Mouse (Mus musculus): Measurements from ENCODE around the gene Usp8. TPM values are rescaled to one million over a fixed set of nuclear protein-coding genes. Genes with fewer than 3 reads are reported as not detected.

Gene Usp8
- polyA plus RNA-seq (2014; fragmentation: Illumina TruSeq; extraction: RNeasy Lipid Tissue Mini Kit (QIAGEN cat#74804); ENCODE audit: low read depth, low replicate concordance): 117 TPM

DNA sequence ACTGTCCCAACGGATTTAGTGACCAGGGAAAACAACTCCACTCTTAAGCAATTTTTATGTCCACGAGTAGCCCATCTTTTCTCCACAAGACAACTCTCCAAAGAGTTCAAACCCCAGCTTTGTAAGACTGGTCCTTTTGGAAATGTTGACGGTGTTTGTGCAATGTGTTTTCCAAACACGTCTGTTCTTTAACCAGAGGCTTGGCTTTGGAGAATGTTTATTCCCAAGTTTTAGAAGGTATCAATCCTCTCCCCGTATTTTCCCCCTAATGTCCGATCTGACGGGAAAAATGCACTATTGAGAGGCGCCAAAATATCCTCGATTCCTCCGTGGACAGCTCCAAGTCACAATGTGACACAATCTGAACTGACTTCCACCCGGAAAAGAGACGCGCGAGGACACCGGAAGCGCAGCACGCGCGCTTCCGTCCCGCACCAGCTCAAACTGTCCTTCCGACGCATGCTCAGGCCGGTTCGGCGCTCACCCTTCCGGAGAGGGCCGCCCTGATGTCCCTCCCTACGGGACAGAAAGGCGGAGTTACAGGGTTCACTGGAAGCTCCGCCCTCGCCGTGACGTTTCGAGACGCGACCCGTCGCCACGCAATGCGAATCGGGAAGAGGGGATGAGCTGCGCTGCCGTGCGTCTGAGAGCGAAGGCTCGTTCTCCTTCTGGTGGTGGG lies at the start of gene Usp8:
Usp8 (plus strand) TSS at position 570 of the 679 bp plus-strand sequence.

DNA sequence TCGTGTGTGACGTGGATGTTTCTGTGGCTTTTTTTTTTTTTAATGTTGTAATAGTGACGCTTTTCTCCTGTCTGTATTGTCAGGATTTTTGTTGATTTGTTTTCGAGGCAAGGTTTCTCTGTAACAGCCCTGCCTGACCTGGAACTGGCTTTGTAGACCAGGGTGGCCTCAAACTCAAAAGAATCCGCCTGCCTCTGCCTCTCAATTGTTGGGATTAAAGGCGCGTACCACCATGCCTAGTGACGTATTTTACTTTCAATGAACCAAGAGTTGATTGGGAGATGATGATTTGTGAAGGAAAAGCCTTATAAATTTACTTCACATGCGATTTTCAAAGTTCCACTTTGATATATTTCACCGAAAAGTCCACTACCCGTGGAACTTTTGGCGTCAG lies 31.0 kb upstream of the Usp8 start, which contains the start of gene Gabpb1:
Gabpb1 (minus strand) TSS at position 216 of the 394 bp plus-strand sequence.

GRCm38 (mm10) chr2:126783370-126783769 lies 76.2 kb downstream of the Usp8 start, which contains the start of gene Usp50:
Gene Usp50, minus strand, starts transcription at chr2:126783470.

Other genes starting within 250 kb of the Usp8 start
- 1.2 TPM for gene Atp8b4, start 206.7 kb upstream of the Usp8 start, polyA plus RNA-seq (2014; fragmentation: Illumina TruSeq; extraction: RNeasy Lipid Tissue Mini Kit (QIAGEN cat#74804); ENCODE audit: low read depth, low replicate concordance)
- 1,834 TPM for gene Slc27a2, start 154.9 kb upstream of the Usp8 start, polyA plus RNA-seq (2014; fragmentation: Illumina TruSeq; extraction: RNeasy Lipid Tissue Mini Kit (QIAGEN cat#74804); ENCODE audit: low read depth, low replicate concordance)
- gene Hdc, start 88.0 kb upstream of the Usp8 start, polyA plus RNA-seq (2014; fragmentation: Illumina TruSeq; extraction: RNeasy Lipid Tissue Mini Kit (QIAGEN cat#74804); ENCODE audit: low read depth, low replicate concordance): 7.7 TPM
- 38.2 TPM for gene Gabpb1, start 31.0 kb upstream of the Usp8 start, polyA plus RNA-seq (2014; fragmentation: Illumina TruSeq; extraction: RNeasy Lipid Tissue Mini Kit (QIAGEN cat#74804); ENCODE audit: low read depth, low replicate concordance)
- 0.20 TPM for gene Usp50, start 76.1 kb downstream of the Usp8 start, polyA plus RNA-seq (2014; fragmentation: Illumina TruSeq; extraction: RNeasy Lipid Tissue Mini Kit (QIAGEN cat#74804); ENCODE audit: low read depth, low replicate concordance)
- 224 TPM for gene Trpm7, start 168.9 kb downstream of the Usp8 start, polyA plus RNA-seq (2014; fragmentation: Illumina TruSeq; extraction: RNeasy Lipid Tissue Mini Kit (QIAGEN cat#74804); ENCODE audit: low read depth, low replicate concordance)
- gene Sppl2a, start 225.9 kb downstream of the Usp8 start, polyA plus RNA-seq (2014; fragmentation: Illumina TruSeq; extraction: RNeasy Lipid Tissue Mini Kit (QIAGEN cat#74804); ENCODE audit: low read depth, low replicate concordance): 170 TPM

Data from kidney, adult 10 weeks (tissue).